Comparison of ENCODE assay signal across 9 mouse cellular contexts in the genomic region with DNA sequence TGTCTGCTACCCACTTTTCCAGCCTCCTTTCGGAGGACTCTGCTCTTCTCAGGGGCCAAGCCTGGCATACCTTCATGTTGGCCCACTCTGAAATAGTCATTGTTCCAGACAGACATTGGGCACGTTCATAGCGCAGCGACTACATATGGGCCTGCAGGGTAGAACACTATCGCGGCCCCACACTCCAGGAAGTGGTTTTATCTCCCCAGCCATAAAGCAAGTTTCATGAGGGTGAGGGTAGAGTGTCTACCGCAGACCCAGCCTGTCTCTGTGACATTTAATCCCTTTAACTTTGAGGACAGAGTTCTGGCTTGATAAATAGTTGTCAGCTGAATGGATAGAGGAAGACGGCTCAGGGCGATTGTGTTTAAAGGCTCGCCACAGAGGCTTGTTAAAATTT.
DNase-seq lines count a peak whose midpoint lies in the region; ATAC-seq and TF ChIP-seq lines count a peak whose summit lies in the region.
"Had no signal": no experiment of that assay in that cellular context is flagged by ENCODE, and none has a peak within 500 bp of the region (broad histone marks: within the 10 kb centered on the region; RNA-seq: fewer than 3 reads in every experiment).

No protein-coding gene starts in this region.

- no peak for DNase-seq in kidney, adult 2 months
- DNase-seq in embryo, embryonic 9.5 days (ENCODE audit: extremely low spot score): peak; percentile 32
- DNase-seq in thymus, postnatal 0 days (ENCODE audit: low spot score): peak; percentile 84
- no peak for DNase-seq in urinary bladder, postnatal 36 days (ENCODE audit: low spot score in 2 of 2)
- no peak for DNase-seq in adrenal gland, postnatal 10 days
- DNase-seq: cerebellum, postnatal 10 days had no signal

- no peak overlapping the region for H3K27ac ChIP-seq in kidney, embryonic 15.5 days
- H3K27ac ChIP-seq in kidney, adult 2 months (ENCODE audit: insufficient read depth, low read depth, low read length): no peak overlapping the region
- peak overlapping the region; percentile 89 for H3K27ac ChIP-seq in liver, embryonic 12.5 days

- no peak overlapping the region for H3K4me3 ChIP-seq in kidney, embryonic 15.5 days (replicated peaks)
- no peak overlapping the region for H3K4me3 ChIP-seq in kidney, adult 2 months (ENCODE audit: insufficient read depth, low read depth, low read length)
- H3K4me3 ChIP-seq in liver, embryonic 12.5 days: no peak overlapping the region

- H3K9ac ChIP-seq in kidney, embryonic 15.5 days: no peak overlapping the region
- H3K9ac ChIP-seq in liver, embryonic 12.5 days: peak overlapping the region; percentile 27; the same call in 1 of the 2 replicates

- peak overlapping the region; percentile 51 for H3K4me2 ChIP-seq in kidney, embryonic 15.5 days
- peak overlapping the region; percentile 59 for H3K4me2 ChIP-seq in liver, embryonic 12.5 days

- TF ChIP-seq POLR2A in kidney, adult 2 months (IDR thresholded peaks at IDR 0.05; ENCODE audit: low read depth, low read length): no peak

- ATAC-seq in kidney, embryonic 15.5 days (replicated peaks; ENCODE audit: low FRiP score): peak; percentile 83
- peak; percentile 100 for ATAC-seq in liver, embryonic 12.5 days
- no peak for ATAC-seq in activated CD4-positive, CD25-positive, alpha-beta regulatory T cell, adult 4 months

- peaks cover 14% of the 10 kb centered on the region for H3K27me3 ChIP-seq in kidney, embryonic 15.5 days
- H3K27me3 ChIP-seq in kidney, adult 2 months (replicated peaks; ENCODE audit: control insufficient read depth, insufficient read depth, low read length): no peaks in the 10 kb centered on the region; the same call in 1 of the 2 replicates
- H3K27me3 ChIP-seq in liver, embryonic 12.5 days (replicated peaks): no peaks in the 10 kb centered on the region

- peaks cover 12% of the 10 kb centered on the region for H3K4me1 ChIP-seq in kidney, embryonic 15.5 days
- H3K4me1 ChIP-seq in kidney, adult 2 months (ENCODE audit: control insufficient read depth, insufficient read depth, low read length): no peaks in the 10 kb centered on the region
- peaks cover 31% of the 10 kb centered on the region for H3K4me1 ChIP-seq in liver, embryonic 12.5 days

- TF ChIP-seq CTCF in kidney, adult 2 months (conservative IDR thresholded peaks at IDR 0.05; ENCODE audit: insufficient read depth, insufficient read length, low read depth, low read length): no peak

- H3K9me3 ChIP-seq in kidney, embryonic 15.5 days (replicated peaks): no peaks in the 10 kb centered on the region
- H3K9me3 ChIP-seq in liver, embryonic 12.5 days (replicated peaks): no peaks in the 10 kb centered on the region

- H3K36me3 ChIP-seq in kidney, embryonic 15.5 days: no peaks in the 10 kb centered on the region
- no peaks in the 10 kb centered on the region for H3K36me3 ChIP-seq in kidney, adult 2 months (ENCODE audit: control insufficient read depth, insufficient read depth, low read length)
- H3K36me3 ChIP-seq in liver, embryonic 12.5 days: no peaks in the 10 kb centered on the region

- 13% methylated on average over 10 of the region's 10 CpGs for WGBS in kidney, embryonic 15.5 days
- WGBS in kidney, adult 2 months: 20% methylated on average over 10 of the region's 10 CpGs
- WGBS in liver, embryonic 12.5 days (ENCODE audit: insufficient replicate concordance): 7% methylated on average over 10 of the region's 10 CpGs

Comparison
In these comparisons a context has a peak if more than half of its experiments do, and no peak if none do; other contexts are left out.
1. DNase-seq: peak in embryo, embryonic 9.5 days (single experiment) and thymus, postnatal 0 days (single experiment); none in kidney, adult 2 months (single experiment), urinary bladder, postnatal 36 days (0 of 2) and adrenal gland, postnatal 10 days (single experiment).